Mouse (Mus musculus) gastrocnemius, adult 8-10 months (tissue): ENCODE data around the gene Ttll11. TPM values are rescaled to one million over a fixed set of nuclear protein-coding genes. Genes with fewer than 3 reads are reported as not detected.

Experiments used
- DNase-seq, 2 experiments: peaks; one replicate each; pipeline ENCODE4 v3.0.0; 2022; ENCODE audit warnings: low spot score in 2 of 2
- total RNA-seq, 4 experiments: library from RNA; stranded (reverse); gene quantifications; 2 replicates each; pipeline ENCODE4 v1.2.4; 2022

Ttll11 gene
- total RNA-seq, 4 experiments from 2014 or later: 2.0 to 3.2 (median 2.5) TPM

GRCm38 (mm10) chr2:35972259-35973001, 7.3 kb downstream of the Ttll11 start:
- DNase-seq: no peak

- DNase-seq: no peak
These were observed 13.7 kb downstream of the Ttll11 start for GRCm38 (mm10) chr2:35965883-35966513.

- no peak for DNase-seq
These were observed 16.4 kb downstream of the Ttll11 start for GRCm38 (mm10) chr2:35963280-35963679.

- no peak for DNase-seq
These were observed 18.1 kb downstream of the Ttll11 start for GRCm38 (mm10) chr2:35961593-35962127.

GRCm38 (mm10) chr2:35957471-35958140, 22.1 kb downstream of the Ttll11 start:
- no peak for DNase-seq

- no peak for DNase-seq
These were observed 24.5 kb downstream of the Ttll11 start for GRCm38 (mm10) chr2:35955211-35955610.

- DNase-seq: no peak
These were observed 27.3 kb downstream of the Ttll11 start for GRCm38 (mm10) chr2:35952187-35952958.

- DNase-seq: no peak
These were observed 34.8 kb downstream of the Ttll11 start for GRCm38 (mm10) chr2:35944896-35945295.

- DNase-seq: no peak
These were observed 36.8 kb downstream of the Ttll11 start for GRCm38 (mm10) chr2:35942960-35943359.

GRCm38 (mm10) chr2:35935045-35935444, 44.7 kb downstream of the Ttll11 start:
- no peak for DNase-seq

GRCm38 (mm10) chr2:35933116-35933515, 46.6 kb downstream of the Ttll11 start:
- no peak for DNase-seq

- no peak for DNase-seq
These were observed 48.1 kb downstream of the Ttll11 start for GRCm38 (mm10) chr2:35931619-35932018.

- peak; percentile 27 to 57 for DNase-seq
These were observed 49.1 kb downstream of the Ttll11 start for GRCm38 (mm10) chr2:35930498-35931149.

GRCm38 (mm10) chr2:35928133-35928532, 51.6 kb downstream of the Ttll11 start:
- peak; percentile 34 to 39 for DNase-seq

GRCm38 (mm10) chr2:35924947-35925346, 54.8 kb downstream of the Ttll11 start:
- no peak for DNase-seq

GRCm38 (mm10) chr2:35922956-35923355, 56.8 kb downstream of the Ttll11 start:
- DNase-seq: no peak

GRCm38 (mm10) chr2:35912090-35912489, 67.6 kb downstream of the Ttll11 start:
- no peak for DNase-seq

- no peak for DNase-seq
These were observed 68.0 kb downstream of the Ttll11 start for GRCm38 (mm10) chr2:35911675-35912074.

GRCm38 (mm10) chr2:35910740-35911139, 69.0 kb downstream of the Ttll11 start:
- no peak for DNase-seq

GRCm38 (mm10) chr2:35909353-35909752, 70.4 kb downstream of the Ttll11 start:
- DNase-seq: no peak

- DNase-seq: no peak
These were observed 72.1 kb downstream of the Ttll11 start for GRCm38 (mm10) chr2:35907578-35907977.
